Mouse (Mus musculus) liver, embryonic 14.5 days (tissue): ENCODE measurements at regions not wholly inside any gene's neighbourhood (a gene's known extent, or its start where the extent isn't known, plus 50 kb on each side); places are given as distances from the start of the nearest gene placed in this dataset.

Experiments
- CTCF ChIP-seq: IDR thresholded peaks from 2 replicates; pipeline ENCODE4 v1.5.1; 2016; ENCODE audit warnings: antibody characterized with exemption, low read depth, control low read depth
- EP300 ChIP-seq: IDR thresholded peaks from 2 replicates; pipeline ENCODE4 v1.6.1; 2016; ENCODE audit warnings: antibody characterized with exemption, low read depth

- no peak for TF ChIP-seq CTCF
- TF ChIP-seq EP300: no peak
Measured at GRCm38 (mm10) chr10:117566648-117567378, 62.5 kb upstream of the Cpm start.
